Mouse (Mus musculus): Measurements from ENCODE around the gene Vmn2r70.

Gene Vmn2r70

GRCm38 (mm10) chr7:85569092-85569491 is at the start of gene Vmn2r70:
TSS of gene Vmn2r70 (minus strand) at chr7:85569192.
- no peak for ATAC-seq (ENCODE audit: low TSS enrichment)

- no peak for ATAC-seq (ENCODE audit: low TSS enrichment)
Observed at GRCm38 (mm10) chr7:85562787-85563186, 6.2 kb downstream of the Vmn2r70 start, which contains the start of gene Vmn2r71. TSS of gene Vmn2r71 (plus strand) at chr7:85563087.

- no peak for ATAC-seq (ENCODE audit: low TSS enrichment)
Observed at GRCm38 (mm10) chr7:85543118-85543517, 25.9 kb downstream of the Vmn2r70 start.

- ATAC-seq (ENCODE audit: low TSS enrichment): no peak
Observed at GRCm38 (mm10) chr7:85542108-85542507, 26.9 kb downstream of the Vmn2r70 start.
